Mouse (Mus musculus) hindbrain, embryonic 11.5 days (tissue): ENCODE data around the gene Grin2b. TPM values are rescaled to one million over a fixed set of nuclear protein-coding genes. Genes with fewer than 3 reads are reported as not detected.
A peak's percentile ranks its signal among the peaks of the same experiment; 100 is the strongest.

Source experiments
- ATAC-seq: fragments of 200-750 bp; cut with Nextera tagmentation; 2 replicates; pipeline ENCODE4 v1.8.0; 2017; ENCODE audit warnings: mild to moderate bottlenecking, moderate TSS enrichment, moderate library complexity; ENCODE audit not compliant: low FRiP score
- DNase-seq: peaks from one replicate; pipeline ENCODE4 v3.0.0-alpha.2; 2015; ENCODE audit warnings: low spot score
- H3K27ac ChIP-seq: fragments of 300-500 bp; sonication (generic); 2 replicates; pipeline ENCODE4 v1.5.1; 2014; ENCODE audit warnings: mild to moderate bottlenecking, low read depth, low read length
- H3K27me3 ChIP-seq: fragments of 300-500 bp; sonication (generic); 2 replicates; pipeline ENCODE4 v1.6.1; 2014; ENCODE audit warnings: mild to moderate bottlenecking, low read length, moderate library complexity, mixed read lengths; ENCODE audit not compliant: control insufficient read depth, insufficient read depth
- H3K36me3 ChIP-seq: fragments of 300-500 bp; sonication (generic); 2 replicates; pipeline ENCODE4 v1.6.1; 2014; ENCODE audit warnings: mild to moderate bottlenecking, low read length, moderate library complexity, mixed read lengths; ENCODE audit not compliant: control insufficient read depth, insufficient read depth
- H3K4me1 ChIP-seq: fragments of 300-500 bp; sonication (generic); replicated peaks from 2 replicates; pipeline ENCODE4 v1.6.1; 2014; ENCODE audit warnings: low read length, mixed read lengths; ENCODE audit not compliant: control insufficient read depth, insufficient read depth
- H3K4me2 ChIP-seq: fragments of 300-500 bp; sonication (generic); replicated peaks from 2 replicates; pipeline ENCODE4 v1.6.1; 2014; ENCODE audit warnings: mild to moderate bottlenecking, low read depth, low read length
- H3K4me3 ChIP-seq: fragments of 300-500 bp; sonication (generic); 2 replicates; pipeline ENCODE4 v1.5.1; 2014; ENCODE audit warnings: low read depth, low read length
- H3K9ac ChIP-seq: fragments of 300-500 bp; sonication (generic); 2 replicates; pipeline ENCODE4 v1.6.1; 2014; ENCODE audit warnings: low read depth, low read length
- H3K9me3 ChIP-seq: fragments of 300-500 bp; sonication (generic); 2 replicates; pipeline ENCODE4 v1.6.1; 2016; ENCODE audit warnings: low read length; ENCODE audit not compliant: control insufficient read depth
- WGBS: fragments of 180-500 bp; shearing (Covaris S2); extraction: QIAGEN DNeasy Blood & Tissue Kit; methylation state at CpG from one replicate; pipeline ENCODE4 v1.1.7; 2014; 5-methylcytosine and 5-hydroxymethylcytosine counted together
- polyA plus RNA-seq: library from polyadenylated mRNA; unstranded; fragments of >200 nt; fragmentation: Nextera tagmentation; extraction: Ambion mirVana; gene quantifications from 2 replicates; pipeline ENCODE4 v1.2.1, GENCODE M21; 2014

Grin2b gene
- polyA plus RNA-seq, 1 experiment from 2014 or later: 2.0 TPM

DNA sequence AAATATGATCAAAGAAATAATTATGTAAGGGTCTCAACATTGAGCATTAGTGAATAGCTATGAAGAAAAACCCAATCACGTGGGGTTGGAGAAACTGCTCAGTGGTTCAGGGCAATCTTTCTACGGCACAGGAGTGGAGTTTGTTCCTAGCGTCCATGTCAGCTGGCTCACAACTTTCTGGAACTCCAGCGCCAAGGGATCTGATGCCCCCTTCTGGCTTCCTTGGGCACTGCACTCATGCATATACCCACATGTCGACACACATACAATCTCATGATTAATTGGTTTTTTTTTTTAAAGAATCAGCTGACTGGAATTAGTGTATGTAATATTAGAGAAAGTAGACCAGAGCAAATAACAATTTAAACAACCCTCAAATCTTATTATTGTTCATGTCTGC lies 258.7 kb downstream of the Grin2b start:
- no peak for ATAC-seq
- DNase-seq: peak; percentile 32
- Histone ChIP-seq H3K9ac (no peak overlapping the region), H3K4me1 (no peaks in the 10 kb centered on the region), H3K27me3 (no peaks in the 10 kb centered on the region), H3K27ac (no peak overlapping the region), H3K9me3 (no peaks in the 10 kb centered on the region), H3K4me3 (no peak overlapping the region), H3K36me3 (no peaks in the 10 kb centered on the region), H3K4me2 (no peak overlapping the region)
- WGBS: 87% methylated on average over 5 of the region's 5 CpGs

DNA sequence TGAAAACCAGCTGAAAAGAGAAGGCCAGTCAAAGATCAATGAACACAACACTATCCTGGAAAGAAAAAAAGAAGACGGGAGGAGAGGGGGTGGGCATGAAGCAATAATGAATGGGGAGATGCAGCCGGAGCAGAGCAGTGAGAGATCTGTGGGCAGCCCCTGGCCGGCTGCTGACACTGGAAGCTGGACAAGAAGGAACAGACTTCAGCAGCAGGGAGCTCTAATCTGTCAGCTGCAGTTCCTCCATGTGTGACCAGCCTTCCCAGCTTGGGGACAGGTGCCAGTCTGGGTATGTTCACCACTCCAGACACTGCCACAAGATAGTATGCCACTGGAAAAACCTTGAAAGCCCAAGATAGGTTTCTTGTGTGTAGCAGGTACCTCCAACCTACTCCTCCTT lies 261.2 kb downstream of the Grin2b start:
- Histone ChIP-seq H3K9ac (no peak overlapping the region), H3K9me3 (no peaks in the 10 kb centered on the region), H3K4me2 (no peak overlapping the region), H3K4me1 (no peaks in the 10 kb centered on the region), H3K4me3 (no peak overlapping the region), H3K36me3 (no peaks in the 10 kb centered on the region), H3K27me3 (no peaks in the 10 kb centered on the region), H3K27ac (no peak overlapping the region)
- ATAC-seq (no peak), DNase-seq (no peak)
- WGBS: 68% methylated on average over 3 of the region's 3 CpGs

DNA sequence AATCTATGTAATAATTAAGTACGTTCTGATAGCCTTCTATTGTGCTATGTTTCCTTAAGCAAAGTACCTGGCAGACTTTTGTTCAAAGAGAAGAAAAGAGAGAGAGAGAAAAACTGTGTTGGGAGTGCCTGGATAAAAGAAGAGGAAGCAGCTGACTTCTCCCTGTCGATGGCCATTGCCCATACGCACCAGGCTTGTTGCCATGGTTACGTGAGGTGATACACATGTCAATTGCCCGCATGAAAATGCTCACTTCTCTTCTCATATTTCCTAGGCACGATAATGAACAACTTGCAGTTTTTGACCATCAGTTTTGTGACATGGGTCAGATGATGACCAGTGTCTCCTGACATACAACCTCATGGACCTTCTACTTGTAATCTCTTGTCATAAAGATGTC lies 262.2 kb downstream of the Grin2b start:
- 84% methylated on average over 6 of the region's 6 CpGs for whole genome bisulfite sequencing
- Histone ChIP-seq H3K27ac (no peak overlapping the region), H3K4me2 (no peak overlapping the region), H3K36me3 (no peaks in the 10 kb centered on the region), H3K9me3 (no peaks in the 10 kb centered on the region), H3K27me3 (no peaks in the 10 kb centered on the region), H3K4me3 (no peak overlapping the region), H3K4me1 (no peaks in the 10 kb centered on the region), H3K9ac (no peak overlapping the region)
- DNase-seq (no peak), ATAC-seq (no peak)

DNA sequence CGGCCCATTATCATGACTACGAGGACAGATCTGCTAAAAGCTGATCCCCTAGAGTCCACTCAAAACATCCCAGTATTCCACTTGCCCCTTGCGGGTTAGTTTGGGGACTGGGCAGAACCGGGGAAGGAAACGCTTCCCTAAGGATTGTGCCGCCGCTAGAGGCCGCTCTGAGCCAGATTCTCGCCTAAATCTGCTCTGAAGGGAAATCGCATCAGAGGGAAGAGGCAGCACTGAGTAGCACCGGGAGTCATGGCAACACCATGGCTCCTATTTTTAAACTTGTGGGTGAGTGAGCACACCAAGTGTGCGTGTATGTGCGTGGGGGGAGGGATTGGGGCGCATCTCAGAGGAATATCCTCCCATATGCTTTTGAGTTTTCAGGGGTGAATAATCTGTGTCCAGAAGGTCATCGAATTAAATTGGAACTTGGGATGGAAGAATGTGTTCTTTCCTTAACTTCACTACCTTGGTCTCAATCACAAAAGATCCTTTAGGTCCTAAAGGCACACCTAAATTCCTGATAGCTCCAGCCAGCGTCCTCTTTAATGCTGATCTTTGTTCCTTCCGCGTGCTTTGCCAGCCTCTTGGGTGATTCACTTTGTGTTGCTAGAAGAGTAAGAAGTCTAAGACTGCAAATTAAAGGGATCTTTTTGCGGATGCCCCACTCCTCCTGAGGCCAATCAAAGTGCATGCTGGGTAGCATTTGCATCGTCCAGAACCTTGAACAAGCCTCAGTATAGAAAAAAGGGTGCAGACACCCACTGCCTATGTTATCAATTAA lies 265.6 kb downstream of the Grin2b start:
- no peaks in the 10 kb centered on the region for H3K27me3 ChIP-seq
- no peaks in the 10 kb centered on the region for H3K4me1 ChIP-seq
- H3K36me3 ChIP-seq: no peaks in the 10 kb centered on the region
- H3K27ac ChIP-seq: no peak overlapping the region
- H3K9me3 ChIP-seq: no peaks in the 10 kb centered on the region
- H3K4me2 ChIP-seq: no peak overlapping the region
- DNase-seq (peak; percentile 90), ATAC-seq (peak; percentile 75)
- H3K4me3 ChIP-seq: no peak overlapping the region
- no peak overlapping the region for H3K9ac ChIP-seq
- WGBS: 23% methylated on average over 20 of the region's 20 CpGs

DNA sequence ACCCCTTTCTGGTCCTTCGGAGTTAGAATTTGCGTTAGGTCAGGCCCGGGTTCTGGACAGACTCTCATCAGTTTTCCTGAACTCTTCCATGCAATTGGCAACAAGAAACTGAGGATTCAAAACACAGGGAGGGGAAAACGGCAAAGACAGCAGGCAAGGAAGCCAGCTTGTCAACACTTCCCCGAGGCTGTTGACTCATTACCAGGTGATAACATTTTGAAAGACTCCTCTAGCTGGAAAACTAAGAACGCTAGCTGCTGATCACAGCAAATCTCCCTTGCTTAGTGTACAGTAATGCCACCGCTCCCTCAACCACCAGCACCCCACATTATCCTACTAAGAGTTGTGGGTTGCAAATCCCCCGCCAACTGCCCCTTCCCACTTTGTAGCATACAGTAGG lies 266.2 kb downstream of the Grin2b start:
- no peak overlapping the region for H3K4me2 ChIP-seq
- DNase-seq (no peak), ATAC-seq (no peak)
- no peaks in the 10 kb centered on the region for H3K36me3 ChIP-seq
- no peak overlapping the region for H3K4me3 ChIP-seq
- no peaks in the 10 kb centered on the region for H3K27me3 ChIP-seq
- WGBS: 77% methylated on average over 8 of the region's 8 CpGs
- H3K9ac ChIP-seq: no peak overlapping the region
- no peaks in the 10 kb centered on the region for H3K9me3 ChIP-seq
- H3K4me1 ChIP-seq: no peaks in the 10 kb centered on the region
- H3K27ac ChIP-seq: no peak overlapping the region

DNA sequence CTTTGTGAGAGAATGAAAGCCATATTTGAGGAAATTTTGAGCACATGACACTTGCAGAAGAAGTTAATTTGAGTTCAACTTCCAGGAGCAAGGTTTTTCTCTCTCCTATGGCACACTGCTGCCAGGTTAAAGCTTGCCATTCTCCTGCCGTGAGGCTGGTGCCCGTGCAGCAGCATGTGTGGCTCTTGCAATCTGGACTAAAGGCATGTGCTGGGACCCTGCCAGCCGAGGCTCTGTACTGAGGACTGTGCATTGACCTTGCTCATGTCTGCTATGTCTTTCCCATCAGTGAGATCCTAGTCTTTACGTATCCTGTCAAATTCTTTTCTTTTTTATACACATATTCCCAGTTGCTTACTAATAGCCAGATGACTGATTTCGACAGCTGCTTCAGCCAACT lies 268.9 kb downstream of the Grin2b start:
- H3K9me3 ChIP-seq: no peaks in the 10 kb centered on the region
- no peak overlapping the region for H3K4me2 ChIP-seq
- ATAC-seq (no peak), DNase-seq (no peak)
- 91% methylated on average over 5 of the region's 5 CpGs for WGBS
- no peak overlapping the region for H3K27ac ChIP-seq
- H3K4me3 ChIP-seq: no peak overlapping the region
- H3K27me3 ChIP-seq: no peaks in the 10 kb centered on the region
- no peak overlapping the region for H3K9ac ChIP-seq
- H3K36me3 ChIP-seq: no peaks in the 10 kb centered on the region
- no peaks in the 10 kb centered on the region for H3K4me1 ChIP-seq

DNA sequence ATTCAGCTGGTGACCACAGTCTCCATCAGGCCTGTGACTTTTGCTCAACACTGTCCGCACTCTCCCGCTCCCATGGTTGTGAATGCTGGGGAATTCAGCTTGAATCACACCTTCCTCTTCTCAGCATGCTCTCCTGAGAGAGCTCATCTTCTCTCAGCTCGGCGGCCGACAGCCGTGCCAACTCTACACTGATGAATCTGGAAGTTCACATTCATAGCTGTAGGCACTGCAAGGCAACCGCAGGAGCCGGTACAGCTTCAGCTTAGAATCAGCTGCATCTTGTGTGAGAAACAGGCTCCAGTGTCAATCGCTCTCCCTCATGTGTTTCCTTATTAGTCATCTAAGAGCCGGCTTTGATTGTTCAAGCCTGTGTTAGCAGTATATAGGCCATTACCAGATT lies 272.9 kb downstream of the Grin2b start:
- 86% methylated on average over 10 of the region's 10 CpGs for WGBS
- H3K36me3 ChIP-seq: no peaks in the 10 kb centered on the region
- H3K27ac ChIP-seq: no peak overlapping the region
- no peaks in the 10 kb centered on the region for H3K27me3 ChIP-seq
- H3K9ac ChIP-seq: no peak overlapping the region
- H3K4me1 ChIP-seq: no peaks in the 10 kb centered on the region
- DNase-seq: no peak
- no peaks in the 10 kb centered on the region for H3K9me3 ChIP-seq
- ATAC-seq: no peak
- no peak overlapping the region for H3K4me2 ChIP-seq
- H3K4me3 ChIP-seq: no peak overlapping the region

DNA sequence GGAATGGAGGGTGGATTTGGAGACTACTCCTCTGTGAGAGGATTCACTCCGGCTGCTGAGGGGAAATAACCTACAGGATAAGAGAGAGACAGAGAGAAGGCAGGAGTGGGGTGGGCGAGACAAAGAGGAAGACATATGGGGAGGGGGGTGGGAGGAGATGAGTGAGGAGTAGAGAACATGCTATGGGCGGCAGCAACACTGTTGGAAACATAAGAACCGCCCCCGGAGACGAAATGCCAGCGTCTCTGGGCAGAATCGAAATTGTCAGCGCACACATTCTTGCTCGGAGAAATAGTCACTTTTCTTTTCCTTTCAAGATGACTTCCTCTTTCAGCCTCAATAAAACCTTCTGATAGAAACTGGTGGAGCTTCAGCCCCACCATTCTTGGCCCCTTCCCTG lies 274.1 kb downstream of the Grin2b start:
- Histone ChIP-seq H3K9me3 (no peaks in the 10 kb centered on the region), H3K4me1 (no peaks in the 10 kb centered on the region), H3K27ac (no peak overlapping the region), H3K36me3 (no peaks in the 10 kb centered on the region), H3K27me3 (no peaks in the 10 kb centered on the region), H3K4me2 (no peak overlapping the region), H3K9ac (no peak overlapping the region), H3K4me3 (no peak overlapping the region)
- DNase-seq (no peak), ATAC-seq (no peak)
- 89% methylated on average over 10 of the region's 10 CpGs for WGBS

DNA sequence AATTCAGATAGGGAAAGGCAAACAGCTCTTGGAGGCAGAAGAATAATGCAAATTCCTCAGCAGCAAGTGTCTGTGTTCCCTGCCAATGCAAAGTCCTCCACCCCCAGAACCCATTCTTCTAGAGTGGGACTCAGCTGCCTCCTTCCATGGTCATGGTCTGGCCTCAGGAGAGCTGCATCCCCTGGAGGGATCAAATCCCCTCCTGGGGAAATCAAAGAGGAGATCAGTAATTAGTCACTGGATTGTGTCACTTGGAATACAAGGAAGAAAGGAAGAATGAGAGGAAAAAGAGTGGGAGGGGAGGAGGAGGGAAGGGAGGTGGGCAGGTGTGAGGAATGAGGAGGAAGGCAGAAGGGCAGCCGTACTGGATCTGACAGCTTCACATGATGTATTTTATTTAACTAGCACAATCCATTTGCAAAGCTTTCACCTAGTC lies 278.5 kb downstream of the Grin2b start:
- Histone ChIP-seq H3K27ac (no peak overlapping the region), H3K9ac (no peak overlapping the region), H3K4me2 (no peak overlapping the region), H3K36me3 (no peaks in the 10 kb centered on the region), H3K4me3 (no peak overlapping the region), H3K27me3 (no peaks in the 10 kb centered on the region), H3K4me1 (no peaks in the 10 kb centered on the region), H3K9me3 (no peaks in the 10 kb centered on the region)
- 60% methylated on average over 1 of the region's 1 CpGs for WGBS
- no peak for DNase-seq
- no peak for ATAC-seq
